Mouse (Mus musculus) spleen, adult 2 months (tissue): Measurements from ENCODE around the gene Adcy7.

Source experiments
- CTCF ChIP-seq: fragments of 200-500 bp; IDR thresholded peaks from 2 replicates; pipeline ENCODE4 v1.5.1; 2011; ENCODE audit warnings: mild to moderate bottlenecking, inconsistent platforms; ENCODE audit not compliant: insufficient read depth, insufficient read length, insufficient replicate concordance; ENCODE audit errors: extremely low read depth
- POLR2A ChIP-seq: fragments of 200-500 bp; IDR thresholded peaks from 2 replicates; pipeline ENCODE4 v1.6.1; 2011; ENCODE audit warnings: low read depth, low read length, inconsistent platforms

DNA sequence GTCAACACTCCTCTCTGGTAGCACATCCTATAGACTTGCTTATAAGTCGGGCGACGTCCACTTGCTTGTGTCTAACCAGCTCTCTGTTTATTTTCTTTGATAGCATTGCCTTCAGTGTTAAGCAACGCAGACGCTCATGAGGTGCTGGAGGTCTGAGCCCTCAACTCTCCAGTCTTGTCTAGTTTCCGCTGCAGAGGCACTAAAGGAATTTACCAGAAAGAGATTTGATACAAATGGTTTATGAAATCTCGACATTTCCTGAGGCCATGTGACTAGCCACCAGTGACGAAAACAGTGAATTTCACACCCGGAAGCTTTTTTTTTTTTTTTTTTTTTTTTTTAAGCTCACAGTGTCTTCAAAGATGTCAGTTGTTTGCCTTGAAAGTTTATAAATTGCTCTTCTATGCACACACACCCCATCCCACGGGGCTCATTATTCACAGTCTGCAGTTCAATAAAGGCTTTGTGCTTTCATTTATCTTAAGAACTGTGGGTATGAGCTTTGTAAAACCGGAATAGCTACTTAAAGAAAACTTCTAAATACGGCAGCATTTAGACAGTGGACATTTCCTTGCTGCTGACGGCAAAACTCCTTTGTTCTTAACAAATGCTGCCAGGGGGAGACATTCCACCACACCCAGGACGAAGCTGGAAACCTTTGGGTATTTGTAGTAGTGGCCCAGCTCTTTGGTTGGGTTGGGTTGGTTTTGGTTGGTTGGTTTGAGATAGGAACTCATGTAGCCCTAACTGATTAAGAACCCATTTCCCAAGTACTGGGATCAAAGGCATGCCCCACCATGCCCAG, 9.2 kb upstream of the Adcy7 start:
- TF ChIP-seq POLR2A (no peak), CTCF (no peak)
